ENCODE assay signal across 9 mouse cellular contexts in the genomic region with DNA sequence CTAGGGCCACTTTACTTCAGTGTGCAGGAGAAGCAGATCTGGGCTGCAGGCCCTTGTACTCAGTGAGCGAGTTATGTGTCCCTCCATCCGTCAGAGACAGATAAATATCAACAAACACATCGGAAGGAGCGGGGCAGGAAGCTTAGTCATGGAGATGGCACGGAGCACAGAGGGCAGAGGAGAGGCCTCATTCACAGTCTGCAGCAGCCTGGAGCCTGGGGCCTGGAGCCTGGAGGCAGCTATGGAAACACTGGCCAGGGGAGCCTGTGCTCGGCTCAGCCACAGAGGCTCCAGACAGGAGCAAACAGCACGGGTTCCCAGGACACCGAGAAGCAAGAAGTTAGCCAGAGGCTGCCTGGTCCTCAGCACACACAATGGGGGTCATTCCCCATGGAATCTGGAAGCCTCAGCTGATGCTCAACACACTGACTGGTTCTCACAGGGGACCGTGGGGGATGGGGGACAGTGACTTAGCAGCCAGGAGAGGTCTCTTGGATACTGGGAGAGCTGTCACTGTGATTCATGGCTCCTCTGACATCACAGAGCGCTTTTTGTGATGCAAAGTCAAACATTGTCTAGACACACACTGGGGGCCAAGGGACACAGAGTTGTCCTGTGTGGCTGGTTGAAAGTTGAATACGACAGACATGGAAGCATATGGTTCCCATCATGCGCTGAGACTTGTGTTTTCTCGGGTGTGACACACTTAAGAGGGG.
DNase-seq lines count a peak whose midpoint lies in the region; ATAC-seq lines count a peak whose summit lies in the region.
"Had no signal": no experiment of that assay in that cellular context is flagged by ENCODE, and none has a peak within 500 bp of the region (broad histone marks: within the 10 kb centered on the region; RNA-seq: fewer than 3 reads in every experiment).

No protein-coding gene starts in this region.

- 68% methylated on average over 13 of the region's 13 CpGs for WGBS in forebrain, embryonic 10.5 days
- WGBS in forebrain, embryonic 15.5 days = 67% methylated on average over 13 of the region's 13 CpGs
- 19% methylated on average over 13 of the region's 13 CpGs for WGBS in hindbrain, embryonic 16.5 days
- WGBS in midbrain, embryonic 16.5 days = 55% methylated on average over 13 of the region's 13 CpGs

- ATAC-seq in forebrain, embryonic 15.5 days (replicated peaks) = no peak
- peak; percentile 88 for ATAC-seq in hindbrain, embryonic 16.5 days
- ATAC-seq in midbrain, embryonic 16.5 days = 0 out of 2 replicates have a peak, but pooled peaks have one; percentile 28
- ATAC-seq in granulocyte monocyte progenitor cell, adult 5-6 weeks (replicated peaks; ENCODE audit: poor library complexity, severe bottlenecking) = no peak
- no peak for ATAC-seq in inflammation-experienced regulatory T-cells, adult 6 months

- no peaks in the 10 kb centered on the region for H3K27me3 ChIP-seq in forebrain, embryonic 10.5 days (ENCODE audit: poor library complexity, severe bottlenecking)
- no peaks in the 10 kb centered on the region for H3K27me3 ChIP-seq in forebrain, embryonic 15.5 days
- no peaks in the 10 kb centered on the region; the same call in 1 of the 2 replicates for H3K27me3 ChIP-seq in hindbrain, embryonic 16.5 days (replicated peaks; ENCODE audit: control insufficient read depth, insufficient read depth, low read length)
- no peaks in the 10 kb centered on the region for H3K27me3 ChIP-seq in midbrain, embryonic 16.5 days (ENCODE audit: control insufficient read depth, insufficient read depth, low read depth, low read length)
- H3K27me3 ChIP-seq: liver, embryonic 13.5 days had no signal

- H3K4me1 ChIP-seq in forebrain, embryonic 10.5 days = peaks cover 23% of the 10 kb centered on the region
- peaks cover 17% of the 10 kb centered on the region for H3K4me1 ChIP-seq in forebrain, embryonic 15.5 days
- H3K4me1 ChIP-seq in hindbrain, embryonic 16.5 days (ENCODE audit: control insufficient read depth, insufficient read depth, low read depth, low read length) = no peaks in the 10 kb centered on the region; the same call in 1 of the 2 replicates
- H3K4me1 ChIP-seq in midbrain, embryonic 16.5 days (ENCODE audit: control insufficient read depth, insufficient read depth, low read length) = no peaks in the 10 kb centered on the region

- no peak overlapping the region for H3K9ac ChIP-seq in forebrain, embryonic 15.5 days (replicated peaks)
- H3K9ac ChIP-seq in hindbrain, embryonic 16.5 days (ENCODE audit: low read depth, low read length) = no peak overlapping the region
- H3K9ac ChIP-seq in midbrain, embryonic 16.5 days (ENCODE audit: low read depth, low read length) = no peak overlapping the region
- H3K9ac ChIP-seq: liver, embryonic 13.5 days had no signal

- H3K4me3 ChIP-seq in forebrain, embryonic 10.5 days = no peak overlapping the region
- no peak overlapping the region for H3K4me3 ChIP-seq in forebrain, embryonic 15.5 days
- H3K4me3 ChIP-seq in hindbrain, embryonic 16.5 days (ENCODE audit: low read length) = no peak overlapping the region
- no peak overlapping the region for H3K4me3 ChIP-seq in midbrain, embryonic 16.5 days (ENCODE audit: low read depth, low read length)
- H3K4me3 ChIP-seq: liver, embryonic 13.5 days had no signal

- H3K36me3 ChIP-seq in forebrain, embryonic 10.5 days (replicated peaks) = no peaks in the 10 kb centered on the region
- no peaks in the 10 kb centered on the region for H3K36me3 ChIP-seq in forebrain, embryonic 15.5 days
- no peaks in the 10 kb centered on the region for H3K36me3 ChIP-seq in hindbrain, embryonic 16.5 days (ENCODE audit: control insufficient read depth, insufficient read depth, low read length)
- H3K36me3 ChIP-seq in midbrain, embryonic 16.5 days (ENCODE audit: control insufficient read depth, insufficient read depth, low read length) = no peaks in the 10 kb centered on the region
- H3K36me3 ChIP-seq: liver, embryonic 13.5 days had no signal

- H3K27ac ChIP-seq in forebrain, embryonic 10.5 days = peak overlapping the region; percentile 63
- no peak overlapping the region for H3K27ac ChIP-seq in forebrain, embryonic 15.5 days (replicated peaks)
- H3K27ac ChIP-seq in hindbrain, embryonic 16.5 days (ENCODE audit: low read depth, low read length) = no peak overlapping the region
- no peak overlapping the region for H3K27ac ChIP-seq in midbrain, embryonic 16.5 days (ENCODE audit: low read length)
- H3K27ac ChIP-seq: liver, embryonic 13.5 days had no signal

- H3K9me3 ChIP-seq in forebrain, embryonic 10.5 days = peaks cover 18% of the 10 kb centered on the region
- H3K9me3 ChIP-seq in forebrain, embryonic 15.5 days = no peaks in the 10 kb centered on the region
- no peaks in the 10 kb centered on the region for H3K9me3 ChIP-seq in hindbrain, embryonic 16.5 days (ENCODE audit: control insufficient read depth, low read length)
- H3K9me3 ChIP-seq in midbrain, embryonic 16.5 days (replicated peaks; ENCODE audit: control insufficient read depth, low read length, poor library complexity, severe bottlenecking) = no peaks in the 10 kb centered on the region
- H3K9me3 ChIP-seq: liver, embryonic 13.5 days had no signal

- DNase-seq in forebrain, embryonic 10.5 days (ENCODE audit: extremely low spot score, low spot score) = no peak
- DNase-seq in Muller cell, postnatal 12 days (ENCODE audit: inconsistent ontology term) = peak; percentile 64
- DNase-seq in cerebellum, postnatal 36 days = no peak
- DNase-seq: liver, embryonic 13.5 days had no signal

- no peak overlapping the region for H3K4me2 ChIP-seq in forebrain, embryonic 15.5 days (replicated peaks)
- H3K4me2 ChIP-seq in hindbrain, embryonic 16.5 days (ENCODE audit: low read length) = no peak overlapping the region
- no peak overlapping the region for H3K4me2 ChIP-seq in midbrain, embryonic 16.5 days (ENCODE audit: low read length)
- H3K4me2 ChIP-seq: liver, embryonic 13.5 days had no signal

Comparison
In these comparisons a context has a peak if more than half of its experiments do, and no peak if none do; other contexts are left out.
1. ATAC-seq: peak in hindbrain, embryonic 16.5 days (single experiment) and midbrain, embryonic 16.5 days (single experiment); none in forebrain, embryonic 15.5 days (single experiment), granulocyte monocyte progenitor cell, adult 5-6 weeks (single experiment) and inflammation-experienced regulatory T-cells, adult 6 months (single experiment).